Mouse (Mus musculus) 3T3-L1 (cell line): ENCODE data around the gene Arhgap15.

Experiments
- DNase-seq: peaks from one replicate; pipeline ENCODE4 v3.0.0-alpha.2; 2015; ENCODE audit warnings: low read depth, low spot score

Arhgap15 gene

GRCm38 (mm10) chr2:44304971-44305808 lies 556.6 kb downstream of the Arhgap15 start:
- no peak for DNase-seq

GRCm38 (mm10) chr2:44306137-44306536 lies 557.5 kb downstream of the Arhgap15 start:
- peak; percentile 39 for DNase-seq

DNA sequence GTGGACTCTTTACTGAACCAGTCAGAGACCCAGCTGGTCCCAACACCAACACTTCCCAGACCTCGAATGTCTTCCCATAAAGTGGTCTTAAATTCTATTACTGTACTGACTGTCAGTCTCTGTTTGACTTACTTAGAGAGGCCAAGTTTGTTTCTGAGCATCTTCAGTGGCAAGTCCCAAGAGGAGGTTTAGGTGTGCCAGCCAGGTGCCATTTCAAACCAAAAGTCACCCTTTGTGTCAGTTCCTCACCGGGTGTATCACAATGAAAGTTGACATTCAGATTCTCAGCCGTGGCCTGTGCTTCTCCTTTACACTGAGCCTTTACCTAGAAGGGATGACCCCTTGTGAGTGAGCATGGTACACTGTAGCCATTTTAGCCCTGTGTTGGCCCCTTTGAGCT lies 560.5 kb downstream of the Arhgap15 start:
- DNase-seq, result no peak

GRCm38 (mm10) chr2:44309556-44309955 lies 560.9 kb downstream of the Arhgap15 start:
- DNase-seq, result peak; percentile 6

- no peak for DNase-seq
Observed at GRCm38 (mm10) chr2:44310095-44310748, 561.6 kb downstream of the Arhgap15 start.

DNA sequence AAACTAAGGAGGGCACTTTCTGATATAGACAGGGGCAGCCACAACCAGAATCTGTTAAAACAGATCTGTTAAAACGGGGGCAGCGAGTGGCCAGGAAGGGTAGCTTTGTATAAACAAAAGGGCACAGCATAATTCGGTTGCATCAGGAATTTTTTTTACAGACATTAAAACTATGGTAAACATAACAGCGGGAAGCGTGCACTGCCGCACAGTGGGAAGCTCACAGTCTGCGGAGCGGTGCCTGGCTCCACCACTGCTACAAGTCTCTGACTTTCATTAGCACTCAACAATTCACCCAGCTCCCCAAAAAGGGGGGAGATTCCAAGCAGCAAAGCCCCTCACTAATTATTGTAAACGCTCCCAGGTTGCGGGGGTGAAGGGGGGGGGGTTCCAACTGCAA lies 562.6 kb downstream of the Arhgap15 start:
- DNase-seq, result no peak

GRCm38 (mm10) chr2:44313573-44313972 lies 564.9 kb downstream of the Arhgap15 start:
- no peak for DNase-seq

GRCm38 (mm10) chr2:44318436-44318835 lies 569.8 kb downstream of the Arhgap15 start:
- no peak for DNase-seq

GRCm38 (mm10) chr2:44319479-44319878 lies 570.9 kb downstream of the Arhgap15 start:
- DNase-seq, result no peak

GRCm38 (mm10) chr2:44323813-44324212 lies 575.2 kb downstream of the Arhgap15 start:
- DNase-seq, result no peak

DNA sequence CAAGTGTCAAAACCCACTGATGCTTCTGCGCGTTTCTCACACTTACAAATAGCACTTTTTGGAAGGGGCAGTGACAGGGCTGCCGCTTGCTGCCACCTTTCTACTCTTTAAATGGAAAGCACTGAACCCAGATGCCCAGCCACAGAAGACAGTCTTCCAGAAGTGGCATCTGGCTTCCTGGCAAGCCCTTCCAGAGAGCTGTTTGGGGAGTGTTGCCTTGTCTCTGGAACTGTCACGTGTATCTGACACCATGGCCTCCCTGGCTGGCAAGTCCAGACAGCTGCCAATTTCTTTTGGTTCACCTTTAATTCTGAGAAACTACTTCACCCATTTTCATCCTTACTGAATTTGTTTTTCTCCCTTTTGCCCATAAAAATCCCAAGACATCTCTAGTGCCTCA lies 584.7 kb downstream of the Arhgap15 start:
- DNase-seq, result no peak

DNA sequence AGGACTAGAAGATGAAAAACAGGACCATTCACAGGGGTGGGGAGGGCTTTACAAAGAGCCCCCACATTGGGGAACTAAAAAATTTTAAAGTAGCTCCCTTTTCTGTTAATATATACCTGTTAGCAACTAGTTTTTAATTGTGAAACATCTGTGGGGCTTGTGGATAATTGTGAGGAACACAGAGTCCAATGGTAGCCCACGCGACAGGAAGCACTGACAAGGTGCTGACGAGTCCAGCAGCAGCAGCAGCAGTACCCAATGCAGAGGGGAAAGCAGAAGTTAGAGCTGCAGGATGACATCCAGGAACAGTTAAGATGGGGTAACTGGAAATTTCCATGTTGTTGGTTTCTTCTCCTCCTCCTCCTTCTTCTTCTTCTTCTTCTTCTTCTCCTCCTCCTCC lies 585.4 kb downstream of the Arhgap15 start:
- no peak for DNase-seq

DNA sequence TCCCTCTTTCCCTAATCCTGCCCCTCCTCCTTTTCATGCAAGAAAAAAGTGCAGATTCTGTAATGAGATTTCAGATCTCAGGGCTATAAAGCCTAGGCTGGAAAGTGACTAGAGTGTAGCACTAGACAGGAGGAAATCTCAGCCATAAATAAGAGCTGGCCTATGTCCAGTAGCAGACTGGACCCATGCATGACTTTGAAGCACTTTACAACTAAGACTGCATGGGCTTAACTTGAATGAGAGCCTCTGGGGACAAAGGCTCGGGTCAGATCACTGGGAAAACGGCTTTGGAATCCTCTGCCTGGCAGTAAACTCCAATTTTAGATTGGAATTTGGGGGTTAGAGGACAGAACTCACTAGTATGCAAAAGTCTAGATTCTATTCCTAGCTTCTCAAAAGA lies 585.9 kb downstream of the Arhgap15 start:
- DNase-seq, result no peak

DNA sequence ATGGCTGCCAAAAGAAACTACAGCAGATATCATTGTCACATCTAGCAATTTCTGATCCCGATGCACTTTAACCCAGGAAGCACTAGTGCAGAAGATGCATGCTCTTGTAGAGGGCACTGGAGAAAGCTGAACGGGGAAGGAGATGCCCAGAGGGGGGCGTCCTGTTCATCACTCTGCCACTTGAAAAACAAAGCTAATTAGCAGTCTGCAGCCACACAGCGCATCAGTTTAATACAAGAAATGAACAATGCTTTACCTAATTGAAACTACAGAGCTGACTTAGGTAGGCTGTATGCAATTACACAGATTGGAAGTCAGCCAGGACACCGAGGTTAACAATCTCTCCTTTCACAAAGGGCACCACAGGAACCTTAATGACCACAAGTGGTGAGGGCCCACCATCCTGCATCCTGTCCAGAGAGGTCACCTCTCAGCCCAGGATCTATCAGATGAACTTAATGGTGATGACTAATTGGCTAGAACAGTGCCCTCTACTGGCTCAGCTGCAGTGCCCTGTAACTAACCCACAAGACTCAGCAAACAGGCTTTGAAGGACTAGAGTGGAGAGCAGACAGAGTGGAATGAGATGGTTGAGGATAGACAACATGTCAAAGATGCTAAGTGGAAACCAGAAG lies 588.2 kb downstream of the Arhgap15 start:
- peak; percentile 20 for DNase-seq

- DNase-seq, result no peak
Observed at GRCm38 (mm10) chr2:44338467-44338866, 589.8 kb downstream of the Arhgap15 start.

- DNase-seq, result no peak
Observed at GRCm38 (mm10) chr2:44341091-44341571, 592.5 kb downstream of the Arhgap15 start.

DNA sequence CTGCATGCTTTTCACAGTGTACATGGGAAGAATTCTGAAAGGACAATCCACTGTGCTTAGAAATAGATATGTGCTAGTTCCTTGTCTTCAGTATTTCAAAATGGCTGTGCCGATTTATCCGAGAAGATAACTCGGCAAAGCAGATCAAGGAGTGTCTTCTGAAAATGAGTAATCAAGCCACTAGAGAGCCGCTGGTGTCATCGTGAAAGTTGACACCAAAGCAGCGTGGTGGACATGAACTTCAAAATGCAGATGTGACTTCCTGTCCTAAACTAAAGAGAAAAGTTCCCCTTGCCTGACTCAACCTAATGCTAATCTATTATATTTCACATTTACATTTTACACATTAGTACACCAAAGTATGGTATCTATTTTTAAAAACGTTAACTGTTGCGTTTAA lies 596.2 kb downstream of the Arhgap15 start:
- no peak for DNase-seq

DNA sequence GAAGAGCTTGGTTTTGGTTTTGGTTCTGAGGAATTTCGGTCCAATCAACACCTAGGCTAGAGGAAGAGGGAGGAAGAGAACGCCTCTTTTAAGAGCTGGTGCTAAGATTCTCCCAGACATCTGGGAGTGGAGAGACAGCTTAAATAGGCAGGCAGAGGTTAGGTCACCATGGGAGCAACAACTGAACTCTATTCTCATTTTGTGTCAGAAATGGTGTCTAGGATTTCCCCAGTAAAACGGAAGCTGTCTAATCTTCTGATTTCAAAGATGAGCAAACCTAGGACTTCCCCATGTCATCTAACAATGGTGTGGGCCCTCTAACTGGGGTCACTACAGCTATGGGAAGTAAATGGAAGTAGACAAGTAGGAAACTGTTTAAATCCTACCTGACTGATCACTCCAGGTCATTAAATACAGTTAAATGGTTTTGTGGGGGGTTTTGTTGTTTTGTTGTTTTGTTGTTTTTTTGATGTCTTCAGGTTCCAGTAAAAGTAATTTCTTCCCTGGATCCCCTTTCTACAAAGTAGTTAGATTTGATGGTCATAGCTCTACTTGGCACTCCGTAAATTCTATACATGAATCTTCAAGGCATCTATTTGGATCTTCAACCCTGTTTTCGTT lies 596.8 kb downstream of the Arhgap15 start:
- no peak for DNase-seq

GRCm38 (mm10) chr2:44346184-44346583 lies 597.6 kb downstream of the Arhgap15 start:
- DNase-seq, result no peak

DNA sequence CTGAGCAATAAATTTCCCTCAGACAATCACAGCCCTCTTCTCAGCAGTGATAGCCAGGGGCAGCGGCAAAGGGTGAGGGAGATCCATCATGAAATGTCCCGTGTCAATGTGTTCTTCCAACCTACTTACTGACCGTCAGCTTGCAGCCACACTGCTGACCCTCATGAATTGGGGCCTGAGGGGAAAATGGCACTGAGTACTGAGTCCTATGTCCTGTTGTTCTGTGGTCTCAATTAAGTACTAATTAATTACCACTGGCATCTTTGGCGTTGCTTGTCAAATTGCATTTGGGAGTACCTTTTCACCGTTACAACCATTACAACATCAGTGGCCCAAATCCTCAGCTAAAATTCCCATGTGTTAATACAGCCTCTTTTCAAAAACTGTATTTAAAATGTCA lies 599.2 kb downstream of the Arhgap15 start:
- no peak for DNase-seq

DNA sequence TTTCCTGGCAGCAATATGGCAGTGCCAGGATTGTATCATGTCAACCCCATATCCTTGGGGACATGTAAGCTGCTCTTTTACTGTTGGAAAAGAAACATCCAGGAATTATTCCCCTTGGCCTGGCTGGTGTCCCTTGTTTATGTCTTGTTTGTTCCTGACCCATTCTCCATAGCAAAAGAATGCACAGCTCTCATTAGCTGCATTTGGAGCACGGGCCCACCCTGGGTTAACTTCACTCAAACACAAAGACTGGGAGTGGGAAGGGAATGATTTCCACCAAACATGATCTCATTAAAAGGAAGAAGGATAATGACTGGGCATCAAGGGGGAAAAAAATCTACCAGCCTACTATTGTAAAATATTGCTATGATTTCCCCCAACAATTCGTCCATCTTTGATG lies 600.5 kb downstream of the Arhgap15 start:
- DNase-seq, result no peak

DNA sequence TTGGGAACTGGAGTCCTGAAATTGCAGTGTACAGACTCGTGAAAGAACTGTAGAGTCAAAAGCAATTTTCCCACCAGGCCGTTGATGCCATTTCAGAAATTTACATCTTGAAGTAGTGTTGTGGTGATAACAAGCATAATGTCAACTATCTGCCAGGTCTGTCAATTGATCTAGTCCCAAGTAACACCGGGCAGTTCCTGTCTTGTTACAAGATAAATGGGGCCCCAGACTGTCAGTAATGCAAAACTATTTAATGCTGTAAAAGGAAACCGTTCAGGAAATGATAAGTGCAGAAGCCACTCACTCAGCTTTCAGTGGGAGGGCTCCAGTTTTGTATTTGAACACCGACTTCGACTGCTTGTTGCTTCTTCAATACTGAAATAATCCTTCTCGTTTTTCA lies 604.3 kb downstream of the Arhgap15 start:
- no peak for DNase-seq
